Mouse (Mus musculus) limb, embryonic 13.5 days (tissue): Measurements from ENCODE around the gene Rps8. TPM values are rescaled to one million over a fixed set of nuclear protein-coding genes. Genes with fewer than 3 reads are reported as not detected.

ENCODE experiments used
- ATAC-seq: fragments of 200-750 bp; cut with Nextera tagmentation; 2 replicates; pipeline ENCODE4 v1.8.0; 2017; ENCODE audit warnings: low read depth, moderate number of reproducible peaks, moderate TSS enrichment; ENCODE audit not compliant: low FRiP score
- H3K27ac ChIP-seq: fragments of 300-500 bp; sonication (generic); 2 replicates; pipeline ENCODE4 v1.5.1; 2015; ENCODE audit warnings: inconsistent platforms, mild to moderate bottlenecking, moderate library complexity
- H3K27me3 ChIP-seq: fragments of 300-500 bp; sonication (generic); 2 replicates; pipeline ENCODE4 v1.6.1; 2015; ENCODE audit warnings: mild to moderate bottlenecking, inconsistent platforms
- H3K36me3 ChIP-seq: fragments of 300-500 bp; sonication (generic); 2 replicates; pipeline ENCODE4 v1.6.1; 2015; ENCODE audit warnings: inconsistent platforms, mild to moderate bottlenecking, moderate library complexity
- H3K4me1 ChIP-seq: fragments of 300-500 bp; sonication (generic); 2 replicates; pipeline ENCODE4 v1.6.1; 2015; ENCODE audit warnings: inconsistent platforms
- H3K4me2 ChIP-seq: fragments of 300-500 bp; sonication (generic); replicated peaks from 2 replicates; pipeline ENCODE4 v1.6.1; 2015; ENCODE audit warnings: inconsistent platforms, mild to moderate bottlenecking, moderate library complexity
- H3K4me3 ChIP-seq: fragments of 300-500 bp; sonication (generic); 2 replicates; pipeline ENCODE4 v1.5.1; 2015; ENCODE audit warnings: moderate library complexity, mild to moderate bottlenecking, inconsistent platforms
- H3K9ac ChIP-seq: fragments of 300-500 bp; sonication (generic); 2 replicates; pipeline ENCODE4 v1.6.1; 2015; ENCODE audit warnings: mild to moderate bottlenecking, inconsistent platforms
- H3K9me3 ChIP-seq: fragments of 300-500 bp; sonication (generic); 2 replicates; pipeline ENCODE4 v1.6.1; 2016; ENCODE audit warnings: inconsistent platforms
- WGBS: fragments of 180-500 bp; shearing (Covaris S2); methylation state at CpG from one replicate; pipeline ENCODE4 v1.1.7; 2015; 5-methylcytosine and 5-hydroxymethylcytosine counted together
- polyA plus RNA-seq: library from polyadenylated mRNA; unstranded; fragments of >200 nt; fragmentation: Nextera tagmentation; extraction: Ambion mirVana; gene quantifications from 2 replicates; pipeline ENCODE4 v1.2.1, GENCODE M21; 2015

Rps8 gene
- polyA plus RNA-seq, 1 experiment from 2014 or later = 885 TPM

- 67% methylated on average over 4 of the region's 4 CpGs for WGBS
- Histone ChIP-seq H3K36me3 (peaks cover 71% of the 10 kb centered on the region), H3K27ac (no peak overlapping the region), H3K9ac (peak overlapping the region; percentile 35; the same call in 1 of the 2 replicates), H3K4me3 (no peak overlapping the region), H3K4me1 (no peaks in the 10 kb centered on the region), H3K9me3 (no peaks in the 10 kb centered on the region), H3K4me2 (no peak overlapping the region), H3K27me3 (no peaks in the 10 kb centered on the region)
- no peak for ATAC-seq
Measured at GRCm38 (mm10) chr4:117161183-117161582, 5.1 kb upstream of the Rps8 start.

GRCm38 (mm10) chr4:117159666-117160065 lies 3.6 kb upstream of the Rps8 start:
- Histone ChIP-seq H3K9ac (peak overlapping the region; percentile 43; the same call in 1 of the 2 replicates), H3K27me3 (no peaks in the 10 kb centered on the region), H3K36me3 (peaks cover 56% of the 10 kb centered on the region), H3K4me1 (peaks cover 4% of the 10 kb centered on the region; the same call in 1 of the 2 replicates), H3K4me2 (no peak overlapping the region), H3K4me3 (no peak overlapping the region), H3K9me3 (no peaks in the 10 kb centered on the region), H3K27ac (no peak overlapping the region)
- no peak for ATAC-seq
- WGBS = 75% methylated on average over 10 of the region's 10 CpGs

GRCm38 (mm10) chr4:117156372-117156771 lies 329 bp upstream of the Rps8 start:
- Histone ChIP-seq H3K27ac (no peak overlapping the region; the same call in 1 of the 2 replicates), H3K9me3 (no peaks in the 10 kb centered on the region), H3K4me3 (peak overlapping the region; percentile 76), H3K4me1 (peaks cover 25% of the 10 kb centered on the region), H3K36me3 (peaks cover 56% of the 10 kb centered on the region), H3K27me3 (no peaks in the 10 kb centered on the region), H3K4me2 (peak overlapping the region; percentile 86), H3K9ac (no peak overlapping the region; the same call in 1 of the 2 replicates)
- no peak for ATAC-seq
- WGBS = 33% methylated on average over 6 of the region's 6 CpGs

GRCm38 (mm10) chr4:117155020-117155791 lies 837 bp downstream of the Rps8 start:
- peak overlapping the region; percentile 99 for H3K9ac ChIP-seq
- peak overlapping the region; percentile 86 for H3K4me2 ChIP-seq
- peak overlapping the region; percentile 93 for H3K27ac ChIP-seq
- no peaks in the 10 kb centered on the region for H3K27me3 ChIP-seq
- H3K4me3 ChIP-seq = peak overlapping the region; percentile 76
- peaks cover 25% of the 10 kb centered on the region for H3K4me1 ChIP-seq
- no peaks in the 10 kb centered on the region for H3K9me3 ChIP-seq
- peaks cover 57% of the 10 kb centered on the region for H3K36me3 ChIP-seq
- 2% methylated on average over 44 of the region's 44 CpGs for WGBS
- peak; percentile 20 for ATAC-seq

GRCm38 (mm10) chr4:117152714-117153113 lies 3.3 kb downstream of the Rps8 start:
- H3K4me2 ChIP-seq = no peak overlapping the region
- H3K9me3 ChIP-seq = no peaks in the 10 kb centered on the region
- peaks cover 64% of the 10 kb centered on the region for H3K36me3 ChIP-seq
- no peak for ATAC-seq
- H3K4me3 ChIP-seq = no peak overlapping the region
- no peaks in the 10 kb centered on the region for H3K27me3 ChIP-seq
- peaks cover 25% of the 10 kb centered on the region for H3K4me1 ChIP-seq
- no peak overlapping the region for H3K27ac ChIP-seq
- 0 out of 2 replicates have a peak overlapping the region, but pooled peaks have one; percentile 99 for H3K9ac ChIP-seq
- 87% methylated on average over 5 of the region's 5 CpGs for WGBS

GRCm38 (mm10) chr4:117151416-117151815 lies 4.6 kb downstream of the Rps8 start:
- Histone ChIP-seq H3K9ac (no peak overlapping the region), H3K4me1 (peaks cover 25% of the 10 kb centered on the region), H3K4me3 (no peak overlapping the region), H3K36me3 (peaks cover 64% of the 10 kb centered on the region), H3K27ac (no peak overlapping the region), H3K4me2 (no peak overlapping the region), H3K27me3 (no peaks in the 10 kb centered on the region), H3K9me3 (no peaks in the 10 kb centered on the region)
- 75% methylated on average over 1 of the region's 1 CpGs for WGBS
- no peak for ATAC-seq

- ATAC-seq = no peak
- Histone ChIP-seq H3K4me1 (peaks cover 25% of the 10 kb centered on the region), H3K4me2 (no peak overlapping the region), H3K9ac (no peak overlapping the region), H3K4me3 (no peak overlapping the region), H3K27ac (peak overlapping the region; percentile 28; the same call in 1 of the 2 replicates), H3K27me3 (no peaks in the 10 kb centered on the region), H3K9me3 (no peaks in the 10 kb centered on the region), H3K36me3 (peaks cover 64% of the 10 kb centered on the region)
- 87% methylated on average over 6 of the region's 6 CpGs for WGBS
Measured at GRCm38 (mm10) chr4:117150212-117150733, 5.8 kb downstream of the Rps8 start.

- 70% methylated on average over 6 of the region's 6 CpGs for WGBS
- no peak for ATAC-seq
- peak overlapping the region; percentile 28; the same call in 1 of the 2 replicates for H3K27ac ChIP-seq
- H3K36me3 ChIP-seq = peaks cover 63% of the 10 kb centered on the region
- H3K4me2 ChIP-seq = no peak overlapping the region
- no peak overlapping the region for H3K4me3 ChIP-seq
- H3K27me3 ChIP-seq = no peaks in the 10 kb centered on the region
- H3K9ac ChIP-seq = no peak overlapping the region
- H3K4me1 ChIP-seq = peaks cover 21% of the 10 kb centered on the region
- H3K9me3 ChIP-seq = no peaks in the 10 kb centered on the region
Measured at GRCm38 (mm10) chr4:117149291-117150211, 6.5 kb downstream of the Rps8 start.

GRCm38 (mm10) chr4:117148815-117149214 lies 7.2 kb downstream of the Rps8 start:
- no peak overlapping the region for H3K27ac ChIP-seq

GRCm38 (mm10) chr4:117148047-117148713 lies 7.9 kb downstream of the Rps8 start:
- Histone ChIP-seq H3K27ac (no peak overlapping the region), H3K9me3 (no peaks in the 10 kb centered on the region), H3K36me3 (peaks cover 49% of the 10 kb centered on the region), H3K27me3 (no peaks in the 10 kb centered on the region), H3K4me2 (no peak overlapping the region), H3K4me3 (no peak overlapping the region), H3K9ac (no peak overlapping the region), H3K4me1 (peaks cover 7% of the 10 kb centered on the region; the same call in 1 of the 2 replicates)
- ATAC-seq = no peak
- 79% methylated on average over 18 of the region's 18 CpGs for WGBS

More at GRCm38 (mm10) chr4:117148815-117149214, 7.2 kb downstream of the Rps8 start:
- Histone ChIP-seq H3K36me3 (peaks cover 55% of the 10 kb centered on the region), H3K4me1 (peaks cover 13% of the 10 kb centered on the region), H3K9me3 (no peaks in the 10 kb centered on the region), H3K9ac (no peak overlapping the region), H3K4me3 (no peak overlapping the region), H3K27me3 (no peaks in the 10 kb centered on the region), H3K4me2 (no peak overlapping the region)
- no peak for ATAC-seq
- whole genome bisulfite sequencing = 68% methylated on average over 24 of the region's 24 CpGs

GRCm38 (mm10) chr4:117146176-117146575 lies 9.9 kb downstream of the Rps8 start:
- Histone ChIP-seq H3K4me3 (no peak overlapping the region), H3K27ac (no peak overlapping the region), H3K9ac (no peak overlapping the region), H3K4me2 (no peak overlapping the region), H3K36me3 (peaks cover 31% of the 10 kb centered on the region), H3K27me3 (no peaks in the 10 kb centered on the region), H3K4me1 (no peaks in the 10 kb centered on the region), H3K9me3 (no peaks in the 10 kb centered on the region)
- no peak for ATAC-seq
- WGBS = 31% methylated on average over 15 of the region's 15 CpGs
